Mouse (Mus musculus) CD4-positive, CD25-positive, alpha-beta regulatory T cell, adult 4 months (primary cell): ENCODE results near the gene Scgb1b15. TPM values are rescaled to one million over a fixed set of nuclear protein-coding genes. Genes with fewer than 3 reads are reported as not detected.
"Not testable (repeated sequence)": the region's sequence is repeated elsewhere in the genome, so short reads cannot be mapped to it uniquely, and the experiment has no call there.

Experiments
- ATAC-seq: one replicate; pipeline ENCODE4 v1.8.0; 2017
- polyA plus RNA-seq, 2 experiments: library from polyadenylated mRNA; unstranded; fragments of 100-300 nt; shearing (Covaris generic); gene quantifications; one replicate each; pipeline ENCODE4 v1.2.1; 2017

Scgb1b15 gene
- not detected for polyA plus RNA-seq

DNA sequence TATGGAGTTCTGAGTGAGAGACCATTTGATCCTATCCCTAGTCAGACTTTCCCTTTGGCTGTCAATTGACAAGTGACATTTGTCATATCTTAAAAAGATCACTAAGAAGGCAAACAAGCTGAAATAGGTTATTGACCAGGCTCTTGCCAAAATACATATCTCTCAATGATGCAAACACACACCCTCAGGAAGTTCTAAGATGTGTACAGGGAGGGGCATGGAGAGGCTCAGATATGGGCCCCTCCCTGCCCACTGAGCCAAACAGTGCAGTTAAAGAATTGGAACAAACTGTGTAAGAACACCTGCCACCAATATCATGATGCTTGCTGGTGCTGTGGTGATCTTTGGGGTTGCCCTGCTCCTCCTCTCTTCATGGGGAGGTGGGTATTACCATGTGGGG is at the start of gene Scgb1b15:
Gene Scgb1b15, plus strand, starts transcription at position 301 of the 400 bp plus-strand sequence.
- ATAC-seq, result not testable (repeated sequence)

DNA sequence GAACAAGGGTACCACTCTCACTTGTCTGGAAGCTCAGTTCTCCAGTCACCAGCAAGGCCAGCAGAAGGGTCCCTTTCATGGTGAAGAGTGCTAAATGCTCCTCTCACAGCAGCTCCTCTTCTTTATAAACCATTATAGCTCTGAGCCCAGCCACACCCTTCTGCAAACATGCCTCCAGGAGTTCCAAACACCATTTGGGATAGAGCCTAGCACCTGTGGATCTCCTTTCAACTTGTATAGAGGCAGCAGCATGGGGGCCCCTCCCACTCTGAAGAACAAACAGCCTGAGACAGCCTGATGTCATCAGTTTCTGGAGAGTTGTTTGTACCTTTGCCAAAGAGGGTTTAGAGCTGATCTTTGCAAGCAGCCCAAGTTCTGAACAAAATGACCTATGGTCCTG is 6.8 kb upstream of the Scgb1b15 start, which contains the start of gene Scgb2b15:
Gene Scgb2b15, minus strand, starts transcription at position 101 of the 400 bp plus-strand sequence.
- ATAC-seq, result not testable (repeated sequence)

Other genes with a start within 250 kb of the Scgb1b15 start
- not detected for gene Scgb2b15, start 6.9 kb upstream of the Scgb1b15 start, polyA plus RNA-seq
- not detected for gene Scgb2b17, start 220.0 kb downstream of the Scgb1b15 start, polyA plus RNA-seq
- gene Scgb1b17, start 226.9 kb downstream of the Scgb1b15 start, polyA plus RNA-seq, result not detected